Mouse (Mus musculus) limb, embryonic 10.5 days (tissue): ENCODE data around the gene Olfr525. TPM values are rescaled to one million over a fixed set of nuclear protein-coding genes. Genes with fewer than 3 reads are reported as not detected.

Experiments used
- DNase-seq: peaks from one replicate; pipeline ENCODE4 v3.0.0-alpha.2; 2017; ENCODE audit warnings: low spot score
- H3K27ac ChIP-seq: fragments of 300-500 bp; sonication (generic); 2 replicates; pipeline ENCODE4 v1.5.1; 2016; ENCODE audit warnings: mild to moderate bottlenecking
- H3K27me3 ChIP-seq: fragments of 300-500 bp; sonication (generic); 2 replicates; pipeline ENCODE4 v1.6.1; 2016; ENCODE audit warnings: low read depth, mild to moderate bottlenecking; ENCODE audit not compliant: poor library complexity, severe bottlenecking
- H3K36me3 ChIP-seq: fragments of 300-500 bp; sonication (generic); 2 replicates; pipeline ENCODE4 v1.6.1; 2016; ENCODE audit warnings: mild to moderate bottlenecking, moderate library complexity
- H3K4me1 ChIP-seq: fragments of 300-500 bp; sonication (generic); 2 replicates; pipeline ENCODE4 v1.6.1; 2016
- H3K4me3 ChIP-seq: fragments of 300-500 bp; sonication (generic); 2 replicates; pipeline ENCODE4 v1.5.1; 2016; ENCODE audit warnings: mild to moderate bottlenecking, moderate library complexity
- H3K9me3 ChIP-seq: fragments of 300-500 bp; sonication (generic); replicated peaks from 2 replicates; pipeline ENCODE4 v1.6.1; 2016; ENCODE audit warnings: mild to moderate bottlenecking
- WGBS: fragments of 180-500 bp; shearing (Covaris S2); methylation state at CpG from one replicate; pipeline ENCODE4 v1.1.7; 2016; 5-methylcytosine and 5-hydroxymethylcytosine counted together
- polyA plus RNA-seq: library from polyadenylated mRNA; unstranded; fragments of >200 nt; fragmentation: Nextera tagmentation; extraction: Ambion mirVana; gene quantifications from 2 replicates; pipeline ENCODE4 v1.2.1, GENCODE M21; 2016

The Olfr525 gene
- polyA plus RNA-seq, result not detected in 2 replicates

DNA sequence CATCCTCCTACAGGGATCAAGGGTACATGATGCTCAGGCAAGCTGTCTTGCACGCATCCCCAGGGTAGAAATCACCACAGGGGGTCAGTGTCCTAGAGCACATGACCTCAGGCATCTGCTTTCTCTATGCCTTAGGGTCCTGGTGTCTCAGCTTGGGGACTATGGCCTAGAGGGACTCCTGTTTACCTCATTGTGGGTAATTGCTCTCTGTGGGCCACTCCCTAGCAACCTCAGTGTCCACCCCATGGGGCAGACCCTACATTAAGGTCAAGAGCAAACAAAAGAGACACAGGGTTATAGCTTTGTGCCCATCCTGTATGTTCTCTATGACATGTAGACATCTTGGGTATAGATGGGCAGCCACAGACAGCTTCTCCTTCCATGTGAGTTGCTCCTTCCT, at the start of gene Olfr525:
Gene Olfr525 (plus strand): TSS at position 301 of the 400 bp plus-strand sequence.
- Histone ChIP-seq H3K36me3 (no peaks in the 10 kb centered on the region), H3K27ac (no peak within 1 kb of the TSS), H3K4me1 (no peaks in the 10 kb centered on the region), H3K4me3 (no peak within 1 kb of the TSS), H3K27me3 (no peaks in the 10 kb centered on the region), H3K9me3 (no peaks in the 10 kb centered on the region)
- DNase-seq, result no peak
- WGBS, result 68% methylated on average over 1 of the region's 1 CpGs

GRCm38 (mm10) chr7:140295746-140296145, 24.9 kb upstream of the Olfr525 start:
- no peak for DNase-seq
- no peaks in the 10 kb centered on the region for H3K4me1 ChIP-seq
- no peaks in the 10 kb centered on the region for H3K9me3 ChIP-seq
- no peaks in the 10 kb centered on the region for H3K36me3 ChIP-seq
- no peaks in the 10 kb centered on the region for H3K27me3 ChIP-seq
- no peak overlapping the region for H3K27ac ChIP-seq
- 95% methylated on average over 9 of the region's 9 CpGs for WGBS
- H3K4me3 ChIP-seq, result no peak overlapping the region

DNA sequence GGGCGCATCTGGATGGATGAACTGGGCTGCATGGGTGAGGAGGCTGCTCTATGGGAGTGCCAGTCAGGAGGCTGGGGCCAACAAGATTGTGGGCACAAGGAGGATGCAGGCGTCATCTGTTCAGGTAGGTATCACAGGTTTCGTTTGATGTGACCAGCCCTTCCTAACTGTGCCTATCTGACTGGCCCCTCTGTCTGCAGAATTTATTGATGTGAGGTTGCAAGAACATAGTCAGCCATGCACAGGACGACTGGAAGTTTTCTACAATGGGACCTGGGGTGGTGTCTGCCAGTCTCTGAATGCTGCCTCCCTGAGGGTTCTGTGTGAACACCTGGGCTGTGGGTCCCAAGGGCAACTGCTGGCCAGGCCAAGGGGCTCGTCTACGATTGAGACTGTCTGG, 23.8 kb upstream of the Olfr525 start:
- Histone ChIP-seq H3K9me3 (no peaks in the 10 kb centered on the region), H3K27me3 (no peaks in the 10 kb centered on the region), H3K4me3 (no peak overlapping the region), H3K36me3 (no peaks in the 10 kb centered on the region), H3K4me1 (no peaks in the 10 kb centered on the region), H3K27ac (no peak overlapping the region)
- WGBS, result 79% methylated on average over 6 of the region's 6 CpGs
- no peak for DNase-seq

GRCm38 (mm10) chr7:140299416-140299815, 21.2 kb upstream of the Olfr525 start:
- WGBS, result 95% methylated on average over 3 of the region's 3 CpGs
- no peak overlapping the region for H3K27ac ChIP-seq
- H3K9me3 ChIP-seq, result no peaks in the 10 kb centered on the region
- H3K4me1 ChIP-seq, result no peaks in the 10 kb centered on the region
- no peaks in the 10 kb centered on the region for H3K27me3 ChIP-seq
- no peak overlapping the region for H3K4me3 ChIP-seq
- DNase-seq, result no peak
- H3K36me3 ChIP-seq, result no peaks in the 10 kb centered on the region

GRCm38 (mm10) chr7:140319861-140320385, 735 bp upstream of the Olfr525 start:
- Histone ChIP-seq H3K27ac (no peak overlapping the region), H3K9me3 (no peaks in the 10 kb centered on the region), H3K4me3 (no peak overlapping the region), H3K4me1 (no peaks in the 10 kb centered on the region), H3K36me3 (no peaks in the 10 kb centered on the region), H3K27me3 (no peaks in the 10 kb centered on the region)
- no peak for DNase-seq
- 85% methylated on average over 3 of the region's 3 CpGs for WGBS

- H3K27me3 ChIP-seq, result no peaks in the 10 kb centered on the region
- no peak overlapping the region for H3K27ac ChIP-seq
- H3K36me3 ChIP-seq, result no peaks in the 10 kb centered on the region
- no peaks in the 10 kb centered on the region for H3K9me3 ChIP-seq
- H3K4me1 ChIP-seq, result no peaks in the 10 kb centered on the region
- no peak overlapping the region for H3K4me3 ChIP-seq
- DNase-seq, result no peak
Measured at GRCm38 (mm10) chr7:140321135-140321534, 477 bp downstream of the Olfr525 start.

GRCm38 (mm10) chr7:140329766-140330304, 9.2 kb downstream of the Olfr525 start:
- Histone ChIP-seq H3K4me1 (no peaks in the 10 kb centered on the region), H3K36me3 (no peaks in the 10 kb centered on the region)
- 65% methylated on average over 1 of the region's 1 CpGs for WGBS

DNA sequence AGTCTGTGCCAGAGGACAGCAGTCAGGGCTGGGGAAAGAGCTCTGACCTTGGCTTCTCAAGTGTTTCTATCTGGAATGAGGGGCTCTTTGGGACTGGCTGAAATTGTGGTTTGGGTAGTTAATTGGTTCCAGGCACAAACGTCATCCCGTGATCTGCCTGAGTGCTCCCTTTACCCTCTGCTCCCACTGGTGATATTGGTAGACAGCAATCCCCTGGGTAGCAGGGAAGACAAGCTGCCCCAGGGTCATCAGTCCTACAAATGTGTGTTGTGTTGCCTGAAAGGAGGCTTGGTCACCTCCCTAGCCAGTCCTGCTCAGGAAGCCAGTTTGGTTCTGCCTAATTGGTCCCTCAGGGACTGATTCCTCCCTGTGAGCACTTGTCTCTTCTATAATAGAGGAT, 13.1 kb downstream of the Olfr525 start, which contains the start of gene Olfr527:
Gene Olfr527 (plus strand): TSS at position 301 of the 400 bp plus-strand sequence.
- WGBS, result 78% methylated on average over 2 of the region's 2 CpGs

More at GRCm38 (mm10) chr7:140329766-140330304, 9.2 kb downstream of the Olfr525 start:
- Histone ChIP-seq H3K9me3 (no peaks in the 10 kb centered on the region), H3K27me3 (no peaks in the 10 kb centered on the region), H3K27ac (no peak overlapping the region), H3K4me3 (no peak overlapping the region)
- no peak for DNase-seq

DNA sequence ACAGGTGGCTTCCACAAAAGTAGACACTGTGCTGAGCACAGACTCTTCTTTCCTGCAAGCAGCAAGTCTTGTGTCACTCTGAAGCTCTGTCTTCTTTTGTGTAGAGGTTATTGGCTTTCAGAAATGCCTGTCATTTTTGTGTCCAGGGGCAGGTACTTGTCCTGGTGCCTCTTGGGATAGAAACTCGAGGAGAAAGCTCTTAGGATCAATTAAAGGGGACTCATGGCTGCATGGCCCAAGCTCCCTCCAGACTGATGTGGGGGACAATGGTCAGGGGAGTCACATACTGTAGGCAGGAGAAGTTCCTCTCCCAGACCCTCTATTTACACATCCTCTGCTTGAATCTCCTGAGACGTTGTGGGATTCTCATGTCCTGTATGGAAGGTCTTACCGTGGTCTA, 40.9 kb downstream of the Olfr525 start, which contains the start of gene Olfr60:
Gene Olfr60 (minus strand): TSS at position 101 of the 400 bp plus-strand sequence.
- no peak within 1 kb of the TSS for H3K27ac ChIP-seq
- H3K36me3 ChIP-seq, result no peaks in the 10 kb centered on the region
- H3K4me3 ChIP-seq, result no peak within 1 kb of the TSS
- no peaks in the 10 kb centered on the region for H3K27me3 ChIP-seq
- 73% methylated on average over 3 of the region's 3 CpGs for WGBS
- no peak for DNase-seq
- H3K9me3 ChIP-seq, result no peaks in the 10 kb centered on the region
- no peaks in the 10 kb centered on the region for H3K4me1 ChIP-seq

More for the DNA sequence above, 13.1 kb downstream of the Olfr525 start, which contains the start of gene Olfr527:
- Histone ChIP-seq H3K9me3 (no peaks in the 10 kb centered on the region), H3K4me3 (no peak within 1 kb of the TSS), H3K27ac (no peak within 1 kb of the TSS), H3K36me3 (no peaks in the 10 kb centered on the region), H3K4me1 (no peaks in the 10 kb centered on the region), H3K27me3 (no peaks in the 10 kb centered on the region)
- no peak for DNase-seq

DNA sequence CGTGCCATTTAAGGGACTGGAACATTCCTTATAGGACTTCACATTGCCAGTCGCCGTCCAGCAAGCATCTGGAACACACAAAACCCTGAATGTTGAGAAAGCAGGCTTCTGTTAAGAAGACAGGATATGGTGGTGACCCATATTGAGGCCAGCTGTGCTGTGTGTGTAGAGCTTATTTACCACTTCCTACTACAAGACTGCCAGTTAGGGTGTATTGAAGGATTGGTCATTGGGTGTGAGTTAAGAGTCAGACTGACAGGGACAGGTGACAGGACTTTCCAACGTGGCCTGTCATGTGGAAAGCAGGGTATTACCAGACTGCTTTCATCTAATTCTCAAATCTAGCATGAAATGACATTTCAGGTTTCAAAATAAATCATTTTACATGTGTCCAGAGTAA, 53.6 kb downstream of the Olfr525 start:
- H3K4me3 ChIP-seq, result no peak overlapping the region
- DNase-seq, result no peak
- no peaks in the 10 kb centered on the region for H3K27me3 ChIP-seq
- H3K36me3 ChIP-seq, result no peaks in the 10 kb centered on the region
- WGBS, result 82% methylated on average over 4 of the region's 4 CpGs
- no peaks in the 10 kb centered on the region for H3K4me1 ChIP-seq
- no peaks in the 10 kb centered on the region for H3K9me3 ChIP-seq
- no peak overlapping the region for H3K27ac ChIP-seq

GRCm38 (mm10) chr7:140376231-140376630, 55.6 kb downstream of the Olfr525 start, which contains the start of gene Olfr530:
TSS of gene Olfr530 (minus strand) at chr7:140376331.
- Histone ChIP-seq H3K36me3 (no peaks in the 10 kb centered on the region), H3K4me1 (no peaks in the 10 kb centered on the region), H3K27me3 (no peaks in the 10 kb centered on the region), H3K27ac (no peak within 1 kb of the TSS), H3K9me3 (no peaks in the 10 kb centered on the region), H3K4me3 (no peak within 1 kb of the TSS)
- WGBS, result 35% methylated on average over 1 of the region's 1 CpGs
- DNase-seq, result no peak

DNA sequence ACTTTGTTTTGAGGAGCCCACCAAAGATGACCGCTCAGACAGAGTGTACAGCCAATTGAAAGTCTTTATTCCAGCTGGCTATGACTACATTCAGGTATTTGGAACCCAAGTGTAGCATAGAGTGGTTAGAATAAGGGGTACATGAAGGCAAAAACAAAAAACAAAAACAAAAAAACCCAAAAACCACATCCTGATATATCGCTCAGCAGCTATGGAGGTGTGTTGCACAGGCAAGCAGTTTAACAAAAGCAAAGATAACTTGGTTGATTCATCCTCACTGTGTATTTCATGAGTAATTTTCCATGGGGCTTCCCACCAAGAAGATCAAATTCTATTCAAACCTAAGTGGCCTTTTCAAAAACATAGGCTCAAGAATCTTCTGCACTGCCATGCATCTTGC, 56.3 kb downstream of the Olfr525 start:
- Histone ChIP-seq H3K4me3 (no peak overlapping the region), H3K27me3 (no peaks in the 10 kb centered on the region), H3K36me3 (no peaks in the 10 kb centered on the region), H3K9me3 (no peaks in the 10 kb centered on the region), H3K27ac (no peak overlapping the region), H3K4me1 (no peaks in the 10 kb centered on the region)
- DNase-seq, result no peak
- 96% methylated on average over 2 of the region's 2 CpGs for WGBS
